Mouse (Mus musculus) embryonic fibroblast, embryonic 13.5 days (primary cell): ENCODE results near the gene Snx30.

Experiments used
- CTCF ChIP-seq: IDR thresholded peaks from 2 replicates; pipeline ENCODE4 v1.5.1; 2011; ENCODE audit warnings: mild to moderate bottlenecking, control low read depth, low read length, moderate library complexity, borderline replicate concordance; ENCODE audit not compliant: insufficient read depth
- POLR2A ChIP-seq: IDR thresholded peaks from 2 replicates; pipeline ENCODE4 v1.6.1; 2011; ENCODE audit warnings: low read depth, mild to moderate bottlenecking, control low read depth, low read length, moderate library complexity

DNA sequence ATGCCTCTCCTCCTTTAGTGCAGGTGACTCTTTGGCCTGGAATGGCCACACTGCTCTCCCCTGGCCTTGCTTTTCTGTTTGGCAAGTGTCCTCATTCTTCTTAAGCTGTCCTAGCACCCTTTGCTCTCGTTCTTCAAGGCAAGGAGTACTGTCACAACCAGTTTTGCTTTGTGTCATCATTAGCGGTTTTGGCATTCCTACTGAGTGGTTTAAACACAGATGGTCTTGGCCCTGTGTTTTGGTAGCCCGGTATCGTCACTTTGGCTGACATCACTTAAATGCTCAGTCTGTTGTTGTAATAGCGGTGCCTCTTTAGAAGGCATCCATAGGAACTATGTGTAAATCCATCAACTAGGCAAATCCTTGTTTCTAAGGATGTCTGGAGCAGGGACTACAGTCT is 41.8 kb downstream of the Snx30 start:
- no peak for TF ChIP-seq CTCF
- TF ChIP-seq POLR2A: no peak
